Mouse (Mus musculus) MEL (cell line): ENCODE measurements around the gene Tmem232.

ENCODE experiments used
- CTCF ChIP-seq, 3 experiments: IDR thresholded peaks in 2 of 3; conservative IDR thresholded peaks in 1 of 3; 2 replicates each; pipeline ENCODE4 v1.5.1; 2011 to 2012; ENCODE audit warnings: low read length in 3 of 3, low read depth in 2 of 3, mild to moderate bottlenecking in 2 of 3, improper control_type of control experiment in 1 of 3, inconsistent platforms in 1 of 3, mixed read lengths in 1 of 3, moderate library complexity in 1 of 3; ENCODE audit not compliant: control insufficient read depth in 1 of 3, insufficient read depth in 1 of 3, poor library complexity in 1 of 3, severe bottlenecking in 1 of 3
- HCFC1 ChIP-seq: IDR thresholded peaks from 2 replicates; pipeline ENCODE4 v1.6.1; 2012; ENCODE audit warnings: low read depth, mild to moderate bottlenecking, inconsistent platforms, low read length, improper control_type of control experiment, moderate library complexity
- MAZ ChIP-seq: IDR thresholded peaks from 2 replicates; pipeline ENCODE4 v1.6.1; 2012; ENCODE audit warnings: low read depth, mild to moderate bottlenecking, inconsistent platforms, low read length, improper control_type of control experiment
- MYC ChIP-seq: IDR thresholded peaks from 2 replicates; pipeline ENCODE4 v1.6.1; 2011; ENCODE audit warnings: low read depth, mild to moderate bottlenecking, low read length, improper control_type of control experiment, moderate library complexity
- POLR2A ChIP-seq, 2 experiments: IDR thresholded peaks; 2 replicates each; pipeline ENCODE4 v1.6.1; 2011 to 2012; ENCODE audit warnings: low read length in 2 of 2, mild to moderate bottlenecking in 2 of 2, control low read depth in 1 of 2, improper control_type of control experiment in 1 of 2, low read depth in 1 of 2, moderate library complexity in 1 of 2; ENCODE audit not compliant: control insufficient read depth in 1 of 2, insufficient read depth in 1 of 2, poor library complexity in 1 of 2
- POLR2AphosphoS5 ChIP-seq: IDR thresholded peaks from 2 replicates; pipeline ENCODE4 v1.6.1; 2012; ENCODE audit warnings: low read depth, borderline replicate concordance, mild to moderate bottlenecking, inconsistent platforms, low read length, moderate library complexity, mixed read lengths
- SIN3A ChIP-seq: IDR thresholded peaks from 2 replicates; pipeline ENCODE4 v1.6.1; 2012; ENCODE audit warnings: low read length, improper control_type of control experiment, inconsistent platforms
- UBTF ChIP-seq: IDR thresholded peaks from 2 replicates; pipeline ENCODE4 v1.6.1; 2012; ENCODE audit warnings: low read depth, mild to moderate bottlenecking, inconsistent platforms, low read length, improper control_type of control experiment, moderate library complexity, borderline replicate concordance; ENCODE audit not compliant: insufficient read depth
- USF1 ChIP-seq: IDR thresholded peaks from 2 replicates; pipeline ENCODE4 v1.6.1; 2014; ENCODE audit warnings: low read depth, mild to moderate bottlenecking, inconsistent platforms, low read length, improper control_type of control experiment, moderate library complexity
- ZC3H11A ChIP-seq: IDR thresholded peaks from 2 replicates; pipeline ENCODE4 v1.6.1; 2012; ENCODE audit warnings: low read depth, mild to moderate bottlenecking, inconsistent platforms, low read length, improper control_type of control experiment
- ZNF384 ChIP-seq: IDR thresholded peaks from 2 replicates; pipeline ENCODE4 v1.6.1; 2012; ENCODE audit warnings: low read depth, mild to moderate bottlenecking, inconsistent platforms, low read length, improper control_type of control experiment

DNA sequence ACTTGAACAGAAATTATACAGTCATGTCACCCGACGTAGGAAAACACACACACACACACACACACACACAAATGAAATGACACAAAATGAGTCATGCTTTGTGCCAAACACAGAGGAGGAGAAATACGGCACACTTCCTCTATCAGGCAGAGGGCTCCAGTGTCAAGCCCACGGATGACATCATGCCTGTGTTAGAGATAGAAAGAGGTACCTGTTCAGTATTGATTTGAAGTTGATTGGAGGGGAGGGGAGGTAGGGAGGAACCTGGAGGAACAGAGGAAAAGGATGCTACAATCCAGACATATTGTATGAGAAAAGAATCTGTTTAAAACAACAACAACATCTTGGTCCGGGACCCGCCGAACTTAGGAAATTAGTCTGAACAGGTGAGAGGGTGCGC is 209.8 kb downstream of the Tmem232 start:
- TF ChIP-seq MAZ (no peak), POLR2AphosphoS5 (no peak), USF1 (no peak), HCFC1 (no peak), UBTF (no peak), SIN3A (no peak), ZC3H11A (no peak), CTCF (IDR thresholded peaks at IDR 0.05 in 2 of 3, conservative IDR thresholded peaks at IDR 0.05 in 1 of 3; ENCODE audit: control insufficient read depth in 1 of 3, insufficient read depth in 1 of 3, low read depth in 2 of 3, low read length in 3 of 3, poor library complexity in 1 of 3, severe bottlenecking in 1 of 3) (no peak), POLR2A (IDR thresholded peaks at IDR 0.05; ENCODE audit: control insufficient read depth in 1 of 2, insufficient read depth in 1 of 2, low read depth in 1 of 2, low read length in 2 of 2, poor library complexity in 1 of 2) (no peak), ZNF384 (no peak), MYC (no peak)
